Mouse (Mus musculus) lung, postnatal 36 days (tissue): Measurements from ENCODE around the gene Cdc20b.

ENCODE experiments used
- DNase-seq: peaks from one replicate; pipeline ENCODE4 v3.0.0; 2022; ENCODE audit warnings: mixed read lengths

The Cdc20b gene

GRCm38 (mm10) chr13:113031351-113031750, 3.6 kb upstream of the Cdc20b start:
- DNase-seq: no peak

GRCm38 (mm10) chr13:113031792-113032571, 2.9 kb upstream of the Cdc20b start:
- no peak for DNase-seq

GRCm38 (mm10) chr13:113032831-113033230, 2.1 kb upstream of the Cdc20b start:
- no peak for DNase-seq

- no peak for DNase-seq
Observed at GRCm38 (mm10) chr13:113034271-113034886, 532 bp upstream of the Cdc20b start.

- DNase-seq: peak; percentile 94
Observed at GRCm38 (mm10) chr13:113035852-113036251, 941 bp downstream of the Cdc20b start.

- no peak for DNase-seq
Observed at GRCm38 (mm10) chr13:113044876-113045275, 10.0 kb downstream of the Cdc20b start.

- DNase-seq: no peak
Observed at GRCm38 (mm10) chr13:113045458-113046110, 10.7 kb downstream of the Cdc20b start.

- peak; percentile 75 for DNase-seq
Observed at GRCm38 (mm10) chr13:113046211-113046883, 11.4 kb downstream of the Cdc20b start, which contains the start of gene Gpx8. Gpx8 (minus strand) TSS chr13:113046410.

- no peak for DNase-seq
Observed at GRCm38 (mm10) chr13:113047018-113047417, 12.1 kb downstream of the Cdc20b start.

GRCm38 (mm10) chr13:113047647-113048046, 12.7 kb downstream of the Cdc20b start:
- no peak for DNase-seq

- DNase-seq: no peak
Observed at GRCm38 (mm10) chr13:113054230-113054629, 19.3 kb downstream of the Cdc20b start.

- DNase-seq: no peak
Observed at GRCm38 (mm10) chr13:113055826-113056225, 20.9 kb downstream of the Cdc20b start.

- no peak for DNase-seq
Observed at GRCm38 (mm10) chr13:113061746-113062145, 26.8 kb downstream of the Cdc20b start.

GRCm38 (mm10) chr13:113064542-113064941, 29.6 kb downstream of the Cdc20b start:
- DNase-seq: no peak

GRCm38 (mm10) chr13:113079021-113079420, 44.1 kb downstream of the Cdc20b start:
- no peak for DNase-seq

GRCm38 (mm10) chr13:113082101-113082500, 47.2 kb downstream of the Cdc20b start:
- DNase-seq: no peak

- DNase-seq: no peak
Observed at GRCm38 (mm10) chr13:113084732-113085131, 49.8 kb downstream of the Cdc20b start.

GRCm38 (mm10) chr13:113087226-113088017, 52.5 kb downstream of the Cdc20b start:
- DNase-seq: no peak

- DNase-seq: no peak
Observed at GRCm38 (mm10) chr13:113090489-113090888, 55.6 kb downstream of the Cdc20b start.

- no peak for DNase-seq
Observed at GRCm38 (mm10) chr13:113094618-113095017, 59.7 kb downstream of the Cdc20b start.

- no peak for DNase-seq
Observed at GRCm38 (mm10) chr13:113097011-113097410, 62.1 kb downstream of the Cdc20b start.

GRCm38 (mm10) chr13:113098406-113098805, 63.5 kb downstream of the Cdc20b start:
- DNase-seq: no peak
